Mouse (Mus musculus) liver, embryonic 13.5 days (tissue): ENCODE data around the gene Gpatch2. TPM values are rescaled to one million over a fixed set of nuclear protein-coding genes. Genes with fewer than 3 reads are reported as not detected.

Experiments
- ATAC-seq: fragments of 200-750 bp; cut with Nextera tagmentation; 2 replicates; pipeline ENCODE4 v1.8.0; 2017; ENCODE audit warnings: low read depth, mild to moderate bottlenecking, moderate number of reproducible peaks, moderate library complexity
- DNase-seq: peaks from one replicate; pipeline ENCODE4 v3.0.0; 2022
- H3K27ac ChIP-seq: fragments of 300-500 bp; sonication (generic); 2 replicates; pipeline ENCODE4 v1.5.1; 2015; ENCODE audit warnings: moderate library complexity, mild to moderate bottlenecking, inconsistent platforms
- H3K27me3 ChIP-seq: fragments of 300-500 bp; sonication (generic); 2 replicates; pipeline ENCODE4 v1.6.1; 2015; ENCODE audit warnings: mild to moderate bottlenecking, inconsistent platforms
- H3K36me3 ChIP-seq: fragments of 300-500 bp; sonication (generic); 2 replicates; pipeline ENCODE4 v1.6.1; 2015; ENCODE audit warnings: mild to moderate bottlenecking, inconsistent platforms
- H3K4me1 ChIP-seq: fragments of 300-500 bp; sonication (generic); replicated peaks from 2 replicates; pipeline ENCODE4 v1.6.1; 2015; ENCODE audit warnings: inconsistent platforms
- H3K4me2 ChIP-seq: fragments of 300-500 bp; sonication (generic); 2 replicates; pipeline ENCODE4 v1.6.1; 2015; ENCODE audit warnings: inconsistent platforms, mild to moderate bottlenecking, moderate library complexity
- H3K4me3 ChIP-seq: fragments of 300-500 bp; sonication (generic); replicated peaks from 2 replicates; pipeline ENCODE4 v1.5.1; 2015; ENCODE audit warnings: mild to moderate bottlenecking, inconsistent platforms
- H3K9ac ChIP-seq: fragments of 300-500 bp; sonication (generic); 2 replicates; pipeline ENCODE4 v1.6.1; 2015; ENCODE audit warnings: mild to moderate bottlenecking, inconsistent platforms
- H3K9me3 ChIP-seq: fragments of 300-500 bp; sonication (generic); replicated peaks from 2 replicates; pipeline ENCODE4 v1.6.1; 2016; ENCODE audit warnings: inconsistent platforms
- WGBS: fragments of 180-500 bp; shearing (Covaris S2); methylation state at CpG from one replicate; pipeline ENCODE4 v1.1.7; 2015; ENCODE audit not compliant: insufficient replicate concordance; 5-methylcytosine and 5-hydroxymethylcytosine counted together
- polyA plus RNA-seq: library from polyadenylated mRNA; unstranded; fragments of >200 nt; fragmentation: Nextera tagmentation; extraction: Ambion mirVana; gene quantifications from 2 replicates; pipeline ENCODE4 v1.2.1, GENCODE M21; 2015

The Gpatch2 gene
- 5.4 and 6.4 TPM in 2 replicates for polyA plus RNA-seq

DNA sequence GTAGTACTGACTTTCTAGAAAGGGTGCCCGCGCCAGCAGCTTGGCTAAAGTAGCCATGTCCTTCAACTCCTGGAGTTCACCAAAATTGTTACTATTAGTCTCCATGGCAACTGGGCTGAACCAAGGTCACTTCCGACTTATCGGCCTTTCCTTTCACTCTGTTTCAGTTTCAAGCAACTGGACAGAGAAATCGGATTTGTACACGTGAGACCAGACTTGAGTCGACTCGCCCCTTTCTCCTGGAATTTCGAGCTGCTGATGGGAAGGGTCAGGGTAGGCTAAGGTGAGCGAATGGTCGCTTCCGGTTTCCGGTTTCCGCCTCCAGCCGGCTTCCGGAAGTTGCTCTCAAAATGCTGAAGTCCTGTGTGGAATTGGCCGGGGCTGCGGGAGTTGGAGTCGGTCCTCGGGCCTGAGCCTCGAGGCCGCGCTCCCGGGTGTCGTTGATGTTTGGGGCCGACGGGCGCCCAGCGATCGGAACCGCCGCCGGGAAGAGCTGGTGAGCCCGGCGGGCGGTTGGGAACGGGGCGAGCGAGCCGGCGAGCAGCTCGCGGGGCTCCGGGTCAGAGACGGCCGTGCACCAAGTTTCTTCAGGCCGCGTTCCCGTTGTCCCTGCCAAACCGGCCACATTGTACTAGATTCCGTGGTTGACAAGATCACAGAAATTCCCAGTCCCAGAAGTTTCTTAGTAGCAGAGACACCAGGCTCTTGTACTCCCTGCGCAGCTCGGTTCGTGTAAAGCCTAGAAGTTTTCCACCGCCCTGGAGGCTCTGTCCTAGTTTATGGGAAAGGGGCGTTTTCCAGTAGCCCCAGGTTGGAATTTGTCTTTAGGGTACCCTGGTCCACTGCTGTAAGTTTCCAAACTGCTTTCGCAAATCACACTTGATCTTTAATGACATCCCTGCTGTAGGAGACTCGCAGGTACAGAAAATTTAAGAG is at the start of gene Gpatch2, which contains the start of gene Spata17:
Gene Gpatch2, plus strand, starts transcription at position 328 of the 936 bp plus-strand sequence.
Gene Spata17, minus strand, starts transcription at position 285 of the 936 bp plus-strand sequence.
- peak within 1 kb of the TSS; percentile 40 for H3K27ac ChIP-seq
- under 1% methylated on average over 58 of the region's 58 CpGs for WGBS
- ATAC-seq: peak; percentile 92
- H3K36me3 ChIP-seq: no peaks in the 10 kb centered on the region
- peak within 1 kb of the TSS; percentile 77 for H3K4me2 ChIP-seq
- peaks cover 17% of the 10 kb centered on the region for H3K4me1 ChIP-seq
- H3K4me3 ChIP-seq: peak within 1 kb of the TSS; percentile 74
- H3K27me3 ChIP-seq: no peaks in the 10 kb centered on the region
- peak; percentile 60 for DNase-seq
- peak within 1 kb of the TSS; percentile 79 for H3K9ac ChIP-seq
- no peaks in the 10 kb centered on the region for H3K9me3 ChIP-seq

DNA sequence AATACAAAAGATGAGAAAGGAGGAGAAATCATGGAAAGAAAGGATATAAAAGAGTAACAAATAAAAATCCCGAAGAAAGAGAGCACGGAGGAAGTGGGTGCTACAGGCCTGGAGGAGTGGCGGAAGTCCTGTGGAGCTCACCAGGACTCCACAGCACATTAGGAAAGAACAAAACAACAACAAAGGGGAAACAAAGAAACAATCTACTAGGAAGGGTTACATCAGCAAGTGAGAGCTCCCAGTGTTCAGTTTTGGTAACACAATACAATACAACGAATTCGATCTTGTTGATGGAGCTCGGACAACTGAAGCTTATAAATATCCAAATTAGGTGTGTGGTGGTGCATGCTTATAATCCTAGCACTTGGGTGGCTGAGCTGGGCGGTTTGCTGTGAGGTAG is 45.7 kb upstream of the Gpatch2 start:
- WGBS: 71% methylated on average over 7 of the region's 7 CpGs
- no peaks in the 10 kb centered on the region for H3K36me3 ChIP-seq

DNA sequence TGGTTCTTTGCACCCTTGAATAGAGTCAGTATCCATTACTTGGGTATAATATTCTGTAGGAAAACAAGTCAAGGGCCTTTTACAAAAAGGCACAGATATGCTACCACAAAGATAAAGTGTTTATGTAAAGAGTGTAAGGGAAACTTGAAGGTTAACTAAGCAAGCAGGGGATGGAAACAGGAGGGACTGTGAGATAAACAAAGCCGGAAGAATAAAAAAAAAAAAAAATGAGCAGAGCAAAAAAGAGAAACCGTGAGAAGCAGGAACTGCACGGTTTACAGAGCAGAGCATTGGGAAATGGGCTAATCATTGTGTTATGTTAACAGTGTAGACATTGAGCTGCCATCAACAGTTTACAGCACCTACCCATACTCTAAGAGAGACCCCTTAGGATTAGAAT is 44.9 kb upstream of the Gpatch2 start:
- Histone ChIP-seq H3K27ac (no peak overlapping the region), H3K27me3 (no peaks in the 10 kb centered on the region), H3K4me3 (no peak overlapping the region), H3K36me3 (no peaks in the 10 kb centered on the region), H3K9me3 (no peaks in the 10 kb centered on the region), H3K4me1 (no peaks in the 10 kb centered on the region), H3K4me2 (no peak overlapping the region), H3K9ac (no peak overlapping the region)
- 39% methylated on average over 3 of the region's 3 CpGs for WGBS
- DNase-seq: no peak
- no peak for ATAC-seq

More for the DNA sequence above, 45.7 kb upstream of the Gpatch2 start:
- H3K9me3 ChIP-seq: no peaks in the 10 kb centered on the region
- no peaks in the 10 kb centered on the region for H3K4me1 ChIP-seq
- DNase-seq (no peak), ATAC-seq (no peak)
- no peak overlapping the region for H3K9ac ChIP-seq
- H3K4me3 ChIP-seq: no peak overlapping the region
- no peaks in the 10 kb centered on the region for H3K27me3 ChIP-seq
- H3K4me2 ChIP-seq: no peak overlapping the region
- H3K27ac ChIP-seq: no peak overlapping the region

DNA sequence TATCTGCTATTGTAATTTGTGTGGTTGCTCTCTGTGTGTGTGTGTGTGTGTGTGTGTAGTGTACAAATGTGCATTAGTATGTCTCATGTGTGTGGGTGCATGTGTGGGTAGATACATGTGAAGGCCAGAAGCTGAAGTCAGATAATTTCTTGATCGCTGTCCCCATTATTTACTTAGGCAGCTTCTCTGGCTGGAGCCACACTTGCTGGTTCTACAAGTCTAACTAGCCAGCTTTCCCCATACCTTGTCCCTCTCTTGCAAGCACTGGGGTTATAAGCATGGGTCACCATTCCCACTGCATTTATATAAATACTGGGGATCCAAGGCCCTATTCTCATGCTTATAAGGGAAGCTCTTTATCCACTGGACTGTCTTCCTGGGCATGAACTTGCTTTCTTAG is 39.3 kb upstream of the Gpatch2 start:
- no peak overlapping the region for H3K27ac ChIP-seq
- 63% methylated on average over 1 of the region's 1 CpGs for WGBS
- no peak overlapping the region for H3K9ac ChIP-seq
- no peaks in the 10 kb centered on the region for H3K4me1 ChIP-seq
- ATAC-seq (no peak), DNase-seq (no peak)
- no peaks in the 10 kb centered on the region for H3K36me3 ChIP-seq
- H3K4me2 ChIP-seq: no peak overlapping the region
- no peaks in the 10 kb centered on the region for H3K27me3 ChIP-seq
- H3K4me3 ChIP-seq: no peak overlapping the region
- no peaks in the 10 kb centered on the region for H3K9me3 ChIP-seq

DNA sequence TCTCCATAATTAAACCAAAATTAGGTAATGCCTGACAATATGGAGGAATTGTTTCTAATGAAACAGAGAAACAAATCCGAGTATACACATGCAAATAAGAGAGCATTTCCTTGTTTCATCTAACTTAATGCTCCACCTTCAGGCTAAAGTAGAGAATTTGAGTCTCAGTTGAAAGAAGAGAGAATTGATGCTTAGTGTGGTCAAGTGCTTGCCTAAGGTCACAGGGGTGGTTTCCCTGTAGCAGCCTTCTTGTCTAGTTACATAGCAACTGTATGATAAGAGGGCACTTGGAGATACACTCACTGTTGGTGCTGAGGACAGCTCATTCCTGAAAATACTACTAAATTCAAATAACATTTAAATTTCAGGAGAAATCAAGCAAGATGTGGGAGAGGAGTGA is 36.8 kb upstream of the Gpatch2 start:
- Histone ChIP-seq H3K9me3 (no peaks in the 10 kb centered on the region), H3K36me3 (no peaks in the 10 kb centered on the region), H3K27ac (no peak overlapping the region), H3K4me2 (no peak overlapping the region), H3K4me3 (no peak overlapping the region), H3K9ac (no peak overlapping the region), H3K4me1 (no peaks in the 10 kb centered on the region), H3K27me3 (no peaks in the 10 kb centered on the region)
- 49% methylated on average over 1 of the region's 1 CpGs for WGBS
- no peak for DNase-seq
- ATAC-seq: no peak

DNA sequence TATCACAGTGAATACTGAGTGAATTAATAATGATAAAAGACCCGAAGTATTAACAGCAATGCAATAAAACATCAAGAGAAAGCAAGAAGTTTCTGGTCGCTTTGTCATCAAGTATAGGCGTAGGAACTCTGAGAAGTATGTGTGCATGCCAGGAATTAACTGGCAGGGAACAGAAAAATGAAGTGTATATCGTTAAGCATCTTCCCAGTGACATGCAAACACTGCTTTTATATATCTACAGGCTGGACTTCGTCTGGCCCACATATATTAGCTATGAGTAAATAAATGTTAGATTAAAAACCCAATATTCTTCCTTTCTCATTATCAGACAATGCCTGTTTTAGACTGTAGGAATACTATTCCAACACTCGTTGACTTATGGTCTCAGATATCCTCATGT is 9.8 kb upstream of the Gpatch2 start:
- Histone ChIP-seq H3K36me3 (no peaks in the 10 kb centered on the region), H3K27me3 (no peaks in the 10 kb centered on the region), H3K4me1 (no peaks in the 10 kb centered on the region), H3K9me3 (no peaks in the 10 kb centered on the region), H3K9ac (no peak overlapping the region), H3K4me3 (no peak overlapping the region), H3K27ac (no peak overlapping the region), H3K4me2 (no peak overlapping the region)
- 61% methylated on average over 6 of the region's 6 CpGs for WGBS
- no peak for DNase-seq
- ATAC-seq: no peak

DNA sequence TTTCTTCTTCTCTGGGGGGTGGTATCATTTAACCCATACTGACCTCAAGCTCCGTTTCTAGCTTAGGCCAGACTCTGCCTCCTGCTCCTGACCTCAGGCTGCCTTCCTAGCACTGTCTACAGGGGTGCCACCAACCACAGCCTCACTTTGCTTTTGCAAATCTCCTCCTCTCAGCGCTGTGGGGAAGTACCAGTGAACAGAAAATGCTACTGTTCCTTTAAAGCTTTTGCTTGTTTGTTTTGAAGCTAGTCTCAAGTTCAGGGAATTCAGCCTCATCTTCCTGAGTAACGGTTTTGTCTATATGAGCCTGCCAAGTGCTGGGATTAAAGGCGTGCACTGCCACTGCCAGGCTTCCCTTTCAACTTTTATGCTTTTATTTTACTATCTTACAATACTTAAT is 5.8 kb upstream of the Gpatch2 start:
- Histone ChIP-seq H3K9me3 (no peaks in the 10 kb centered on the region), H3K4me1 (no peaks in the 10 kb centered on the region), H3K27ac (no peak overlapping the region), H3K36me3 (no peaks in the 10 kb centered on the region), H3K4me3 (no peak overlapping the region), H3K4me2 (no peak overlapping the region), H3K27me3 (no peaks in the 10 kb centered on the region), H3K9ac (no peak overlapping the region)
- ATAC-seq (no peak), DNase-seq (no peak)
- 49% methylated on average over 4 of the region's 4 CpGs for WGBS

DNA sequence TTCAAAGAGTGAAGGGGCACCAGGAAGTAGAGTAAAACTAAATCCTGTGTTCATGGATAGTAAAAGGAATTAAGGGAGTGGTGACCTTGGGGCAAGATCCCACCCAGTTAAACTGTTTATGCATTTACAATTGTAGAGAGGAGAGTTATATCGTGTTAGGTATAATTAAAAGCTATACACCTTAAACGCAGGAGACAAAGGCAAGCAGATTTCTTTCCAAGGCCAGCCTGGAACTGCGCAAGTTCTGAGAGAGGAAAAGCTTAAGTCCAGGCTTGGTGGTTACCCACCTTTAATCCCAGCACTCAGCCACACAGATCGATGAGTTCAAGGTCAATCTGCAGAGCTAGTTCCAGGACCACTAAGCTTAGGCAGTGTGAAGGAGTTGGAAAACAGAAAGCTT is 4.6 kb upstream of the Gpatch2 start:
- Histone ChIP-seq H3K4me3 (no peak overlapping the region), H3K4me2 (no peak overlapping the region), H3K9me3 (no peaks in the 10 kb centered on the region), H3K9ac (no peak overlapping the region), H3K36me3 (no peaks in the 10 kb centered on the region), H3K4me1 (peaks cover under 1% of the 10 kb centered on the region), H3K27me3 (no peaks in the 10 kb centered on the region), H3K27ac (no peak overlapping the region)
- no peak for ATAC-seq
- WGBS: 62% methylated on average over 4 of the region's 4 CpGs
- DNase-seq: no peak

DNA sequence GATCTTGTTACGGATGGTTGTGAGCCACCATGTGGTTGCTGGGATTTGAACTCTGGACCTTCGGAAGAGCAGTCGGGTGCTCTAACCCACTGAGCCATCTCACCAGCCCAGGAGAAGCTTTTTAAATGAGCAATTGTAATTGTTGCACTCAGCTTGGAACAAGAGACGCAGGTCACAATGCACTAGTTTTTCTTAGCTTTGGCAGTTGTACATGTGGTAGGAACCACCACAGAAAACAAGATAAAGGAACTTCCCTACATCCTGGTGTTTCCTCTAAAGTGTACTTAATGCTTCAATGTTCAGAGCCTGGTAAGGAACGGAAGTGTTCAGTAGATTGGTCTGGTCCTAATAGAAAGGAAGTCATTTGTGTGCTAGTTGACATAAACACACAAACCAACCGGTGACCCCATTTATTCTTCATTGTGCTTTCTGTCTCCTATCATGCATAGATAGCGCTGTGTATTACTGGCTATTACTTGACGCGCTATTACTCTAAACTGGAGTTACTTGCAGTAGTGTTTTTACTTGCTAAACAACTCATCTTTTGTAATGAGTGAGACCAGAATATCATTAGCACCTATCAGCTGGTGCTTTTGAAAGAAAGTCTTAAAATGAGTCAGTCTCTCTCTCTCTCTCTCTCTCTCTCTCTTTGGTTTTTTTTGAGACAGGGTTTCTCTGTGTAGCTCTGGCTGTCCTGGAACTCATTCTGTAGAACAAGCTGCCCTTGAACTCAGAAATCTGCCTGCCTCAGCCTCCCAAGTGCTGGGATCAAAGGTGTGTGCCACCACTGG is 1.5 kb downstream of the Gpatch2 start:
- H3K9me3 ChIP-seq: no peaks in the 10 kb centered on the region
- no peak overlapping the region for H3K9ac ChIP-seq
- H3K4me2 ChIP-seq: no peak overlapping the region
- no peaks in the 10 kb centered on the region for H3K36me3 ChIP-seq
- WGBS: 55% methylated on average over 9 of the region's 9 CpGs
- H3K4me3 ChIP-seq: no peak overlapping the region
- DNase-seq (no peak), ATAC-seq (no peak)
- peaks cover 19% of the 10 kb centered on the region for H3K4me1 ChIP-seq
- H3K27ac ChIP-seq: no peak overlapping the region
- H3K27me3 ChIP-seq: no peaks in the 10 kb centered on the region

DNA sequence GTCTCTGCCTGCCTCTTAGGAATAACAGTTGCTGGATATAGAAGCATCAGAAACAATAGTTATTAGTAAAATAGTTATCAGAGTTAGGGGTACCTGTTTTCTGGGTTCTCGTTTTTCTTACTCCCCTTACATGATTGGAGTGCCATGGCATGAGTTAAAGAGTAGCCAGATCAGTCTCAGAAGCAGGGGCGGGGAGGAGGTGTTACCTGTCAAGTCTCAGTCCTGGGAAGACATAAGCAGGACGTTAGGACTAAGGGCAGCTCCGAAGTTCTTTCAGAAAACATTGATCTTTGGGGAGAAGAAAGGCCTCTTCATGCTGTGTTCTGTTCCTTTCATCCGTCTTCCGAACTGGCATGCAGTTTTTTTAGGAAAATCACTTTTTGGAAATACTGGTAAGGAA is 5.4 kb downstream of the Gpatch2 start:
- DNase-seq (no peak), ATAC-seq (no peak)
- no peak overlapping the region for H3K4me2 ChIP-seq
- no peaks in the 10 kb centered on the region for H3K27me3 ChIP-seq
- no peaks in the 10 kb centered on the region for H3K9me3 ChIP-seq
- H3K27ac ChIP-seq: no peak overlapping the region
- H3K4me3 ChIP-seq: no peak overlapping the region
- no peak overlapping the region for H3K9ac ChIP-seq
- H3K36me3 ChIP-seq: peaks cover 8% of the 10 kb centered on the region
- H3K4me1 ChIP-seq: peaks cover 20% of the 10 kb centered on the region
- 65% methylated on average over 6 of the region's 6 CpGs for WGBS

DNA sequence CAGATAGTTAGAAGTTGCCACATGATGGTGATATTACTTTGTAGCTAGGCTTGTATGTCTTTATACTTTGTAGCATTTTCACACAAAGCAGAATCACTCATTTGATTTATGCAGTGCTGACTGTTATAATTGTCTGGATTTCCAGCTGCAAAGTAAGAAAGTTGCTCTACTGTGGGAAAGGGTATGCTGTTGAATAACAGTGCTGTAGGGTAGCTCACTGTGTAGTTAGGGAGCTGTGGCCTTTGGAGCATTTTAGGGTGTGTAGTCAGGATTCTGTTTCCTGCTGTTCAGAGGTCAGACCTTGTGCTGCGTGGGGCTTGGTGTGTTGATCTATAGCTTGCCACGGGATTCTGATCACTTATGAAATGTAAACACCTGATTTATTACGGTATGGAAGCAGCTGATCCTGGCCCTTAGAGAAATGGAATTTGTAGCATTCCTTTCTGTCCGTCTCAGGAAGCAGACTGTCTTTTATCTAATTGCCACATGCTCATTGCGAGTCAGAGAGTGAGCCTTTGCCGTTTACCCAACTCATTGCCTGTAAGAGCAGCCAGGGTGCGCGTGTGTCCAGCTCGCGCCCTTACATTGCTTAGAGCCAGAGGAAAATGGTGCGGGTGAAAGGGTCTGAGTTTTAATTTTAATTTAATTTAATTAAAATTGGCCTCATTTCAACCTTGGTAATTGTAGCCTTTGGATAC is 11.2 kb downstream of the Gpatch2 start:
- Histone ChIP-seq H3K27me3 (no peaks in the 10 kb centered on the region), H3K9me3 (no peaks in the 10 kb centered on the region), H3K36me3 (peaks cover 16% of the 10 kb centered on the region), H3K9ac (no peak overlapping the region), H3K4me1 (peaks cover 20% of the 10 kb centered on the region), H3K27ac (peak overlapping the region; percentile 25; the same call in 1 of the 2 replicates), H3K4me2 (no peak overlapping the region), H3K4me3 (no peak overlapping the region)
- 59% methylated on average over 11 of the region's 11 CpGs for WGBS
- DNase-seq (no peak), ATAC-seq (peak; percentile 52)
